Mouse (Mus musculus): ENCODE results near the gene Olfr1112.

Olfr1112 gene

DNA sequence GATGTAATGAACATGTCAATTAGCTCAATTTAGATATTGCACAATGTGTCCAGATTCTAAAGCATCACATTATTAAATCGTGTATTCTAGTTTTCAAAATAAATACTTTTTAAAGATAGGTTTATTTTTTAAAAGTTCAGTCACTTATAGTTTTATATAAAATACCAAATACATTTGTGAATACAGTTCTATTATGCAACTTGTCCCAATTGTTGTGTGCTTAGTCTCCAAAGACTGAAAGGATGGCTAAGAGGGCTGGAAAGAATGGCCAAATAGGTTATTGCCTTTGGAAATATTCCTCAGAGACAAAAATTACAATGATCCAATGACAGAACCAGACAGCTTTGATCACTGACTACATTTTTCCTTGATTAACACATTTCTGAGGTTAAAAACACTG, at the start of gene Olfr1112:
TSS of gene Olfr1112 (plus strand) at position 301 of the 400 bp plus-strand sequence.
- DNase-seq (ENCODE audit: low read depth, low spot score), result no peak

- DNase-seq (ENCODE audit: low read depth, low spot score), result no peak
Measured at GRCm38 (mm10) chr2:87140200-87140599, 47.4 kb upstream of the Olfr1112 start, which contains the start of gene Olfr1110. TSS of gene Olfr1110 (minus strand) at chr2:87140300.

DNA sequence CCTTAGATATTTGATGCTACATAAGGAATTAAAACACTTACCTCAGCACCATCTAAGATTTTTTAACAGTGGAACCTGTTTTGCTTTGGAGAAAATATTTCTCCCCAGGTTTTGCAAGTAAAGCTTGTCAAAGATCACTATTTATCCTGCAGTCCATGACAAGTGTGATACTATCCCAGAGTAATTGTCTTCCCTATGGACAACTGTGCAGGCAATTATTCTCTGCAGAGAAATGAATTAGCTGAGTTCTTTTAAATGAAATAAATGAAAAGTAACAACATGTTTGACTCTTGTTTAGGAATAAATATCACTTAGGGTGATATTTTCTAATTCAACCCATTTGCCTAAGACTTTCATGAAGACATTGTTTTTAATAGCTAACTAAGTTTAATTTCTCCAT, 35.1 kb upstream of the Olfr1112 start, which contains the start of gene Olfr1111:
TSS of gene Olfr1111 (minus strand) at position 101 of the 400 bp plus-strand sequence.
- DNase-seq (ENCODE audit: low read depth, low spot score), result no peak

DNA sequence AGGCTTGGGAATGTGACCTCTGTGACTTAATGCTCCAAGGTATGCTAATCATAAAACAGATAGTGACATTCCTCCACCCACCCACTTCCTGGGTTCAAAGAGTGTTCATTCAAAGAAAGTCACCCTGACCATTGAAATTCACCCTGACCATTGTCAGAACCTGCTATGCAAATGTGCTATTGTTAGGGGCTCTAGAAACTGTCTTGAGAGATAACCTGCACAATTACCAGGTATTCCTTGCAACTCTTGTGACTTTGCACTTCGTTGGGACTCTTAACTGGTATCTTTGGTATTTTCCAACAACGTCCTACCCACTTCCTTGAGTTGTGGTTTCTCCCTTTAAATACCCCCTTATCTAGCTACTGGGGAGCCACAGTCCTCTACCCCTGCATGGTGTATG, 19.9 kb upstream of the Olfr1112 start:
- DNase-seq (ENCODE audit: low read depth, low spot score), result peak; percentile 31

- DNase-seq (ENCODE audit: low read depth, low spot score), result no peak
Measured at GRCm38 (mm10) chr2:87208670-87209069, 21.1 kb downstream of the Olfr1112 start, which contains the start of gene Olfr1113. TSS of gene Olfr1113 (plus strand) at chr2:87208970.
